Mouse (Mus musculus): ENCODE data around the gene Rfng.

DNA sequence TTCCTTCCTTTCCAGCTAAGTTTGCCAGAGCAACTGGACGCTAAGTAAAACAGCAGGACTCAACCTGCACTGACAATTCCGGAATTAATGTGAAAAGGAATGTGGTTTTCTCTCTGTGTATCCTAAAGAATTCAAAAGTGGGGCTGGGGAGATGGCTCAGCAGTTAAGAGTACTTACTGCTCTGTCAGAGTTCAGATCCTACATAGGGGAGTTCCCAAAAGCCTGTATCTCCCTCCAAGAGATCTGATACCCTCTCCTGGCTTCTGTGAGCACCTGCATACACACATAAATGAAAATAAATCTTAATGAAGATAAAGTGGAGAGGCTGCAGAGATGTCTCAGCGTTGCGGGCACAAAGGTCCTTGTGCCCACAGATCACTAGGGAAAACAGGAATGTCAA lies 32.4 kb downstream of the Rfng start:
- TF ChIP-seq EP300 (IDR thresholded peaks at IDR 0.05; ENCODE audit: low read depth) (no peak), CTCF (IDR thresholded peaks at IDR 0.05; ENCODE audit: low read depth) (no peak)

All from liver, postnatal 0 days (tissue).